Mouse (Mus musculus): ENCODE measurements around the gene Olfr1220. TPM values are rescaled to one million over a fixed set of nuclear protein-coding genes. Genes with fewer than 3 reads are reported as not detected.

Olfr1220 gene
- total and polyA plus RNA-seq, 3 experiments: not detected

- no peak for TF ChIP-seq POLR2A (IDR thresholded peaks at IDR 0.05; ENCODE audit: insufficient read depth, low read depth, low read length)
- no peak for TF ChIP-seq CTCF (IDR thresholded peaks at IDR 0.05)
- TF ChIP-seq EP300 (IDR thresholded peaks at IDR 0.05; ENCODE audit: insufficient read depth, low read depth, low read length): no peak
- Histone ChIP-seq H3K79me2 (replicated peaks; ENCODE audit: control insufficient read depth, insufficient read depth, low read length) (no peaks in the 10 kb centered on the region), H3K4me1 (ENCODE audit: control insufficient read depth, insufficient read depth, low read length) (no peaks in the 10 kb centered on the region), H3K27ac (no peak within 1 kb of the TSS), H3K9ac (ENCODE audit: low read depth, low read length) (no peak within 1 kb of the TSS), H3K4me3 (no peak within 1 kb of the TSS), H3K27me3 (ENCODE audit: control insufficient read depth, insufficient read depth, low read length) (no peaks in the 10 kb centered on the region), H3K36me3 (ENCODE audit: control insufficient read depth, insufficient read depth, low read length) (no peaks in the 10 kb centered on the region)
- intact Hi-C loops (cut with DNase I): no loop called here
- 41% methylated on average over 1 of the region's 1 CpGs for WGBS
- DNase-seq: no peak
Measured at GRCm38 (mm10) chr2:89083413-89083812, 23.2 kb downstream of the Olfr1220 start, which contains the start of gene Olfr1219. Olfr1219 (minus strand) TSS chr2:89083513.

- no peak overlapping the region for H3K9ac ChIP-seq (ENCODE audit: low read depth, low read length)
- no peak overlapping the region for H3K27ac ChIP-seq
- intact Hi-C loops (cut with DNase I): no loop called here
- H3K79me2 ChIP-seq (replicated peaks; ENCODE audit: control insufficient read depth, insufficient read depth, low read length): no peaks in the 10 kb centered on the region
- DNase-seq: no peak
- no peak overlapping the region for H3K4me3 ChIP-seq
- no peaks in the 10 kb centered on the region for H3K4me1 ChIP-seq (ENCODE audit: control insufficient read depth, insufficient read depth, low read length)
- H3K27me3 ChIP-seq (ENCODE audit: control insufficient read depth, insufficient read depth, low read length): no peaks in the 10 kb centered on the region
- TF ChIP-seq POLR2A (IDR thresholded peaks at IDR 0.05; ENCODE audit: insufficient read depth, low read depth, low read length) (no peak), EP300 (IDR thresholded peaks at IDR 0.05; ENCODE audit: insufficient read depth, low read depth, low read length) (no peak), CTCF (IDR thresholded peaks at IDR 0.05) (no peak)
- H3K36me3 ChIP-seq (ENCODE audit: control insufficient read depth, insufficient read depth, low read length): no peaks in the 10 kb centered on the region
Measured at GRCm38 (mm10) chr2:89081487-89081886, 25.1 kb downstream of the Olfr1220 start.

- H3K9ac ChIP-seq (ENCODE audit: low read depth, low read length): no peak within 1 kb of the TSS
- H3K27ac ChIP-seq: no peak within 1 kb of the TSS
- intact Hi-C loops (cut with DNase I): no loop called here
- H3K4me1 ChIP-seq (ENCODE audit: control insufficient read depth, insufficient read depth, low read length): no peaks in the 10 kb centered on the region
- no peaks in the 10 kb centered on the region for H3K36me3 ChIP-seq (ENCODE audit: control insufficient read depth, insufficient read depth, low read length)
- DNase-seq: no peak
- H3K4me3 ChIP-seq: no peak within 1 kb of the TSS
- no peak for TF ChIP-seq POLR2A (IDR thresholded peaks at IDR 0.05; ENCODE audit: insufficient read depth, low read depth, low read length)
- no peak for TF ChIP-seq EP300 (IDR thresholded peaks at IDR 0.05; ENCODE audit: insufficient read depth, low read depth, low read length)
- TF ChIP-seq CTCF (IDR thresholded peaks at IDR 0.05): no peak
- no peaks in the 10 kb centered on the region for H3K79me2 ChIP-seq (replicated peaks; ENCODE audit: control insufficient read depth, insufficient read depth, low read length)
- no peaks in the 10 kb centered on the region for H3K27me3 ChIP-seq (ENCODE audit: control insufficient read depth, insufficient read depth, low read length)
Measured at GRCm38 (mm10) chr2:89061087-89061486, 45.5 kb downstream of the Olfr1220 start, which contains the start of gene Olfr1218. Olfr1218 (minus strand) TSS chr2:89061187.

Other genes with a start within 250 kb of the Olfr1220 start
- not detected for gene Olfr1206, start 243.6 kb downstream of the Olfr1220 start, total RNA-seq (2021)
- gene Olfr1206, start 243.6 kb downstream of the Olfr1220 start, polyA plus RNA-seq (2012; rRNA removed): not detected in 2 replicates
- not detected for gene Olfr1208, start 204.5 kb downstream of the Olfr1220 start, total RNA-seq (2021)
- not detected in 2 replicates for gene Olfr1208, start 204.5 kb downstream of the Olfr1220 start, polyA plus RNA-seq (2012; rRNA removed)
- not detected for gene Olfr1209, start 191.7 kb downstream of the Olfr1220 start, total RNA-seq (2021)
- not detected in 2 replicates for gene Olfr1209, start 191.7 kb downstream of the Olfr1220 start, polyA plus RNA-seq (2012; rRNA removed)
- gene Olfr1211, start 168.7 kb downstream of the Olfr1220 start, total RNA-seq (2021): not detected
- not detected in 2 replicates for gene Olfr1211, start 168.7 kb downstream of the Olfr1220 start, polyA plus RNA-seq (2012; rRNA removed)
- not detected for gene Olfr1212, start 152.9 kb downstream of the Olfr1220 start, total RNA-seq (2021)
- not detected in 2 replicates for gene Olfr1212, start 152.9 kb downstream of the Olfr1220 start, polyA plus RNA-seq (2012; rRNA removed)
- not detected for gene Gm13762, start 126.6 kb downstream of the Olfr1220 start, total RNA-seq (2021)
- gene Gm13762, start 126.6 kb downstream of the Olfr1220 start, polyA plus RNA-seq (2012; rRNA removed): not detected in 2 replicates
- gene Olfr1214, start 114.2 kb downstream of the Olfr1220 start, total RNA-seq (2021): not detected
- not detected in 2 replicates for gene Olfr1214, start 114.2 kb downstream of the Olfr1220 start, polyA plus RNA-seq (2012; rRNA removed)
- gene Olfr1215, start 99.9 kb downstream of the Olfr1220 start, total RNA-seq (2021): not detected
- not detected in 2 replicates for gene Olfr1215, start 99.9 kb downstream of the Olfr1220 start, polyA plus RNA-seq (2012; rRNA removed)
- not detected for gene Olfr1216, start 88.5 kb downstream of the Olfr1220 start, total RNA-seq (2021)
- not detected in 2 replicates for gene Olfr1216, start 88.5 kb downstream of the Olfr1220 start, polyA plus RNA-seq (2012; rRNA removed)
- gene Olfr1217, start 74.8 kb downstream of the Olfr1220 start, total RNA-seq (2021): not detected
- not detected in 2 replicates for gene Olfr1217, start 74.8 kb downstream of the Olfr1220 start, polyA plus RNA-seq (2012; rRNA removed)
- not detected for gene Olfr1218, start 45.6 kb downstream of the Olfr1220 start, total RNA-seq (2021)
- gene Olfr1218, start 45.6 kb downstream of the Olfr1220 start, polyA plus RNA-seq (2012; rRNA removed): not detected in 2 replicates
- not detected for gene Olfr1219, start 23.3 kb downstream of the Olfr1220 start, total RNA-seq (2021)
- not detected in 2 replicates for gene Olfr1219, start 23.3 kb downstream of the Olfr1220 start, polyA plus RNA-seq (2012; rRNA removed)
- not detected for gene Olfr1221, start 10.4 kb upstream of the Olfr1220 start, total RNA-seq (2021)
- gene Olfr1221, start 10.4 kb upstream of the Olfr1220 start, polyA plus RNA-seq (2012; rRNA removed): not detected in 2 replicates
- not detected for gene Olfr1222, start 26.2 kb upstream of the Olfr1220 start, total RNA-seq (2021)
- gene Olfr1222, start 26.2 kb upstream of the Olfr1220 start, polyA plus RNA-seq (2012; rRNA removed): not detected in 2 replicates
- gene Olfr1223, start 44.7 kb upstream of the Olfr1220 start, total RNA-seq (2021): not detected
- not detected in 2 replicates for gene Olfr1223, start 44.7 kb upstream of the Olfr1220 start, polyA plus RNA-seq (2012; rRNA removed)
- not detected for gene Olfr1224-ps1, start 57.3 kb upstream of the Olfr1220 start, total RNA-seq (2021)
- gene Olfr1224-ps1, start 57.3 kb upstream of the Olfr1220 start, polyA plus RNA-seq (2012; rRNA removed): not detected in 2 replicates
- gene Olfr1225, start 67.8 kb upstream of the Olfr1220 start, total RNA-seq (2021): not detected
- not detected in 2 replicates for gene Olfr1225, start 67.8 kb upstream of the Olfr1220 start, polyA plus RNA-seq (2012; rRNA removed)
- not detected for gene Olfr1226, start 93.2 kb upstream of the Olfr1220 start, total RNA-seq (2021)
- not detected in 2 replicates for gene Olfr1226, start 93.2 kb upstream of the Olfr1220 start, polyA plus RNA-seq (2012; rRNA removed)
- gene Olfr1228, start 147.2 kb upstream of the Olfr1220 start, total RNA-seq (2021): not detected
- gene Olfr1228, start 147.2 kb upstream of the Olfr1220 start, polyA plus RNA-seq (2012; rRNA removed): not detected in 2 replicates
- not detected for gene Olfr1229, start 181.2 kb upstream of the Olfr1220 start, total RNA-seq (2021)
- not detected in 2 replicates for gene Olfr1229, start 181.2 kb upstream of the Olfr1220 start, polyA plus RNA-seq (2012; rRNA removed)
- gene Olfr1230, start 190.4 kb upstream of the Olfr1220 start, total RNA-seq (2021): not detected
- not detected in 2 replicates for gene Olfr1230, start 190.4 kb upstream of the Olfr1220 start, polyA plus RNA-seq (2012; rRNA removed)
- gene Olfr1231, start 200.2 kb upstream of the Olfr1220 start, total RNA-seq (2021): not detected
- not detected in 2 replicates for gene Olfr1231, start 200.2 kb upstream of the Olfr1220 start, polyA plus RNA-seq (2012; rRNA removed)
- not detected for gene Olfr1232, start 222.8 kb upstream of the Olfr1220 start, total RNA-seq (2021)
- gene Olfr1232, start 222.8 kb upstream of the Olfr1220 start, polyA plus RNA-seq (2012; rRNA removed): not detected in 2 replicates
- gene Olfr1233, start 235.6 kb upstream of the Olfr1220 start, total RNA-seq (2021): not detected
- not detected in 2 replicates for gene Olfr1233, start 235.6 kb upstream of the Olfr1220 start, polyA plus RNA-seq (2012; rRNA removed)

Data from heart, adult 2 months (tissue).